Mouse (Mus musculus) olfactory bulb, adult 2 months (tissue): Measurements from ENCODE around the gene Ggt5.

Source experiments
- CTCF ChIP-seq: fragments of 200-500 bp; IDR thresholded peaks from 2 replicates; pipeline ENCODE4 v1.5.1; 2012; ENCODE audit warnings: low read depth, mild to moderate bottlenecking, low read length, moderate library complexity; ENCODE audit not compliant: insufficient read depth
- POLR2A ChIP-seq: fragments of 200-500 bp; IDR thresholded peaks from 2 replicates; pipeline ENCODE4 v1.6.1; 2012; ENCODE audit warnings: mild to moderate bottlenecking, low read depth, low read length, moderate library complexity; ENCODE audit not compliant: insufficient read depth

DNA sequence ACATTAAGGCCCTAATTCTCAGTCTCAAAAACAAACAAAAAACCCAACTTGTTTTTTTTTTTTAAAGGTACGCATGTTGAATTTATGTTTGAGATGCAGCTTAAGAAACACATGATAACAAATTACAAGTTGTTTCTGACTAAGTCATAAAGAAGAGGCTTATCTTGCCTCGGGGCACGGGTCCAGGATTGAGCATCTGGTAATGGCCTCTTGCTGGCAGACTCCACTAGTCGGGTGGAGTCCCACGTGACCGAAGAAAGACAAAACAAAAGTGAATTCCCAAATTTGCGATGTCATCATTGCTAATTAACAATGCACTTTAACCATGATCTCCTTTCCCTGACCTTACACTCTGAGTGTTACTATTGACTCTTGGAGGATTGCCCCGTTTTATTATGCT lies 6.8 kb downstream of the Ggt5 start:
- TF ChIP-seq CTCF (no peak), POLR2A (no peak)
